ENCODE assay signal across 8 mouse cellular contexts in genomic region chr2:9574196-9574595, GRCm38 (mm10).
DNase-seq lines count a peak whose midpoint lies in the region; ATAC-seq lines count a peak whose summit lies in the region.

No protein-coding gene starts in this region.

- WGBS in midbrain, embryonic 12.5 days: 78% methylated on average over 6 of the region's 6 CpGs
- WGBS in midbrain, embryonic 13.5 days: 78% methylated on average over 6 of the region's 6 CpGs
- 44% methylated on average over 6 of the region's 6 CpGs for WGBS in forebrain, embryonic 12.5 days

- H3K9ac ChIP-seq in midbrain, embryonic 12.5 days (replicated peaks): no peak overlapping the region
- no peak overlapping the region for H3K9ac ChIP-seq in midbrain, embryonic 13.5 days (replicated peaks)
- no peak overlapping the region for H3K9ac ChIP-seq in forebrain, embryonic 12.5 days

- no peaks in the 10 kb centered on the region for H3K36me3 ChIP-seq in midbrain, embryonic 12.5 days
- no peaks in the 10 kb centered on the region for H3K36me3 ChIP-seq in midbrain, embryonic 13.5 days
- H3K36me3 ChIP-seq in forebrain, embryonic 12.5 days (replicated peaks): no peaks in the 10 kb centered on the region

- ATAC-seq in midbrain, embryonic 12.5 days (ENCODE audit: low FRiP score, low read depth): peak; percentile 52; the same call in 1 of the 2 replicates
- ATAC-seq in midbrain, embryonic 13.5 days: no peak
- peak; percentile 90; the same call in 1 of the 2 replicates for ATAC-seq in forebrain, embryonic 12.5 days (ENCODE audit: low FRiP score)

- no peaks in the 10 kb centered on the region for H3K9me3 ChIP-seq in midbrain, embryonic 12.5 days
- H3K9me3 ChIP-seq in midbrain, embryonic 13.5 days: no peaks in the 10 kb centered on the region
- no peaks in the 10 kb centered on the region for H3K9me3 ChIP-seq in forebrain, embryonic 12.5 days

- no peaks in the 10 kb centered on the region for H3K27me3 ChIP-seq in midbrain, embryonic 12.5 days
- no peaks in the 10 kb centered on the region for H3K27me3 ChIP-seq in midbrain, embryonic 13.5 days
- no peaks in the 10 kb centered on the region for H3K27me3 ChIP-seq in forebrain, embryonic 12.5 days

- H3K4me2 ChIP-seq in midbrain, embryonic 12.5 days (replicated peaks): no peak overlapping the region
- H3K4me2 ChIP-seq in midbrain, embryonic 13.5 days (replicated peaks): no peak overlapping the region
- H3K4me2 ChIP-seq in forebrain, embryonic 12.5 days: no peak overlapping the region

- H3K27ac ChIP-seq in midbrain, embryonic 12.5 days (replicated peaks): no peak overlapping the region
- H3K27ac ChIP-seq in midbrain, embryonic 13.5 days: no peak overlapping the region
- no peak overlapping the region for H3K27ac ChIP-seq in forebrain, embryonic 12.5 days

- no peak overlapping the region for H3K4me3 ChIP-seq in midbrain, embryonic 12.5 days
- H3K4me3 ChIP-seq in midbrain, embryonic 13.5 days (replicated peaks): no peak overlapping the region
- H3K4me3 ChIP-seq in forebrain, embryonic 12.5 days (replicated peaks): no peak overlapping the region

- no peaks in the 10 kb centered on the region for H3K4me1 ChIP-seq in midbrain, embryonic 12.5 days
- no peaks in the 10 kb centered on the region for H3K4me1 ChIP-seq in midbrain, embryonic 13.5 days (replicated peaks)
- H3K4me1 ChIP-seq in forebrain, embryonic 12.5 days: no peaks in the 10 kb centered on the region

- DNase-seq in kidney, postnatal 10 days: peak; percentile 45
- DNase-seq in retina, postnatal 1 day: peak; percentile 46
- DNase-seq in adrenal gland, postnatal 36 days: no peak
- DNase-seq in adrenal gland, postnatal 4 days (ENCODE audit: low spot score in 2 of 2): no peak
- no peak for DNase-seq in spleen, postnatal 14 days (ENCODE audit: low spot score in 2 of 2)

Comparison
In these comparisons a context has a peak if more than half of its experiments do, and no peak if none do; other contexts are left out.
1. DNase-seq: peak in kidney, postnatal 10 days (single experiment) and retina, postnatal 1 day (single experiment); none in adrenal gland, postnatal 36 days (0 of 2), adrenal gland, postnatal 4 days (0 of 2) and spleen, postnatal 14 days (0 of 2).